Mouse (Mus musculus) thymus, adult 2 months (tissue): ENCODE results near the gene Alpk3. TPM values are rescaled to one million over a fixed set of nuclear protein-coding genes. Genes with fewer than 3 reads are reported as not detected.

Experiments
- DNase-seq: peaks from one replicate; pipeline ENCODE4 v3.0.0; 2021
- H3K27ac ChIP-seq: fragments of 200-500 bp; 2 replicates; pipeline ENCODE4 v1.5.1; 2012; ENCODE audit warnings: low read length, control low read depth; ENCODE audit not compliant: control insufficient read depth, insufficient read depth
- H3K27me3 ChIP-seq: fragments of 200-500 bp; 2 replicates; pipeline ENCODE4 v1.6.1; 2012; ENCODE audit warnings: mild to moderate bottlenecking, low read length, moderate library complexity, mixed read lengths; ENCODE audit not compliant: control insufficient read depth, insufficient read depth
- H3K36me3 ChIP-seq: fragments of 200-500 bp; 2 replicates; pipeline ENCODE4 v1.6.1; 2012; ENCODE audit warnings: mild to moderate bottlenecking, low read length, moderate library complexity; ENCODE audit not compliant: control insufficient read depth, insufficient read depth
- H3K4me1 ChIP-seq: fragments of 200-500 bp; replicated peaks from 2 replicates; pipeline ENCODE4 v1.6.1; 2012; ENCODE audit warnings: low read length; ENCODE audit not compliant: control insufficient read depth, insufficient read depth
- H3K4me3 ChIP-seq: fragments of 200-500 bp; 2 replicates; pipeline ENCODE4 v1.5.1; 2012; ENCODE audit warnings: mild to moderate bottlenecking, low read length, control low read depth, moderate library complexity; ENCODE audit not compliant: control insufficient read depth, insufficient read depth
- CTCF ChIP-seq: fragments of 200-500 bp; IDR thresholded peaks from 2 replicates; pipeline ENCODE4 v1.5.1; 2012; ENCODE audit warnings: mild to moderate bottlenecking, control low read depth, low read length, moderate library complexity, borderline replicate concordance; ENCODE audit not compliant: control insufficient read depth, poor library complexity, insufficient read depth; ENCODE audit errors: extremely low read depth
- POLR2A ChIP-seq: fragments of 200-500 bp; IDR thresholded peaks from 2 replicates; pipeline ENCODE4 v1.6.1; 2012; ENCODE audit warnings: mild to moderate bottlenecking, low read length, control low read depth, moderate library complexity; ENCODE audit not compliant: control insufficient read depth, poor library complexity, insufficient read depth; ENCODE audit errors: extremely low read depth
- WGBS: fragments of 180-500 bp; shearing (Covaris S2); methylation state at CpG from one replicate; pipeline ENCODE4 v1.1.7; 2018; 5-methylcytosine and 5-hydroxymethylcytosine counted together
- polyA plus RNA-seq: library from polyadenylated mRNA; depleted of rRNA; stranded (reverse); fragments of >200 nt; gene quantifications from 2 replicates; pipeline ENCODE4 v1.2.3, GENCODE M21; 2012

The Alpk3 gene
- polyA plus RNA-seq, 1 experiment, result 1.4 TPM

GRCm38 (mm10) chr7:81122808-81123207, 65.4 kb downstream of the Alpk3 start:
- Histone ChIP-seq H3K27ac (no peak overlapping the region), H3K4me3 (no peak overlapping the region), H3K36me3 (no peaks in the 10 kb centered on the region), H3K27me3 (no peaks in the 10 kb centered on the region), H3K4me1 (no peaks in the 10 kb centered on the region)
- TF ChIP-seq POLR2A (no peak), CTCF (no peak)
- no peak for DNase-seq
- 38% methylated on average over 2 of the region's 2 CpGs for WGBS

DNA sequence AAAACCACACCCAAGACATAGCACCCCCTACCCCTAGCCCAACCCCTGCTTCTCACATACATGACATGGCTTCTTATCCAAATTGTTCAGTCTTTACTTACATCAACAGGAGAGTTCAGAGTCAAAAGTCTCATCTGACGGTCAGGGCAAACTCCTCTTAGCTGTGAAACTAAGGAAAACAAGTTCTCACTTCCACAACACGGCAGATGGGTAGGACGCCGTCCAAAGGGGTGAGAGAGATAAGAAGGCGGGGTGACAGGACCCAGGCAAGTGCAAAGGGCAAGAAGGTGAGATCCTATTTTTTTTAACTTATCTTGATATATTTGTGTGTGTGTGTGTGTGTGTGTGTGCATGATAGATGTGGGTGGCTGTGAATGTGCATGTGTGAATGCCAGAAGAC, 66.2 kb downstream of the Alpk3 start:
- WGBS, result 98% methylated on average over 5 of the region's 5 CpGs
- no peaks in the 10 kb centered on the region for H3K4me1 ChIP-seq
- no peak overlapping the region for H3K27ac ChIP-seq
- no peaks in the 10 kb centered on the region for H3K27me3 ChIP-seq
- H3K36me3 ChIP-seq, result no peaks in the 10 kb centered on the region
- no peak for DNase-seq
- H3K4me3 ChIP-seq, result no peak overlapping the region
- no peak for TF ChIP-seq POLR2A
- no peak for TF ChIP-seq CTCF

DNA sequence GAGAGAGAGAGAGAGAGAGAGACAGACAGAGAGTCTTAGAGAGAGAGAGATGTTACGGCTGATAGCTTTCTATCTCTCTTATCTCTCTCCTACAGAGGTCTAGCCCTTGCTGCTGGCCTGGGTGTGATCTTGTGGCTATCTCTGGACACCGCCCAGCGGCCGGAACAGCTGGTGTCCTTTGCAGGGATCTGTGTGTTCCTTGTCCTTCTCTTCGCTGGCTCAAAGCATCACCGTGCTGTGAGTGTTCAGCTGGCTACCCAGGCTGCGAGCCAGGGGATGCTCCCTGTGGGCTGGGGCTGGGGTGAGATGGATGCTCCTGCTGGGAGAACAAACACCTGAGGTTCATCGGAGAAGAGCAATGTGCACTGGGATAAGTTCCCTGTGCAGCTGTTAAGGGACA, 67.4 kb downstream of the Alpk3 start:
- no peak for DNase-seq
- Histone ChIP-seq H3K36me3 (no peaks in the 10 kb centered on the region), H3K27ac (no peak overlapping the region), H3K4me1 (peaks cover 5% of the 10 kb centered on the region), H3K4me3 (no peak overlapping the region), H3K27me3 (no peaks in the 10 kb centered on the region)
- 97% methylated on average over 8 of the region's 8 CpGs for WGBS
- TF ChIP-seq POLR2A (no peak), CTCF (no peak)

- DNase-seq, result no peak
- Histone ChIP-seq H3K4me3 (no peak overlapping the region), H3K27ac (no peak overlapping the region), H3K4me1 (peaks cover 5% of the 10 kb centered on the region), H3K36me3 (no peaks in the 10 kb centered on the region), H3K27me3 (no peaks in the 10 kb centered on the region)
- no peak for TF ChIP-seq CTCF
- TF ChIP-seq POLR2A, result no peak
- WGBS, result 94% methylated on average over 10 of the region's 10 CpGs
Observed at GRCm38 (mm10) chr7:81125215-81126175, 68.1 kb downstream of the Alpk3 start.

DNA sequence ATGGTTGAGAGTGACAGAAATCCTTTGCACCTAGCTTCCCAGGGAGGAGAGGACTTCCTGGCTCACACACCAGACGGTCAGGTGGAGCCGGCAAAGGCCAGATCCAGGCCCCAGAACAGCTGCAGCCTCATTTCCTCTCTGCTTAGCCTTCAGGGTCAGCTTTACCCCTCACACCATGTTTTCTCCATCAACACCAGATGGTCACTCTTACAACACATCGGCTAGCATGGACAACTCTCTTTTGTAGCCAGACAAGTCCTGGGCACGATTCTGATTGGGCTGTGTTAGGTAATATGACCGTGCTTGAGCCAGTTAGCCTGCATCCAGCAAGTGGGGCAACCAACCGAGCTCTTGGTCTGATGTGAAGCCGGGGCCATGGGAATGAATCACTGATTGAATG, 74.5 kb downstream of the Alpk3 start:
- DNase-seq, result no peak
- no peak overlapping the region for H3K27ac ChIP-seq

DNA sequence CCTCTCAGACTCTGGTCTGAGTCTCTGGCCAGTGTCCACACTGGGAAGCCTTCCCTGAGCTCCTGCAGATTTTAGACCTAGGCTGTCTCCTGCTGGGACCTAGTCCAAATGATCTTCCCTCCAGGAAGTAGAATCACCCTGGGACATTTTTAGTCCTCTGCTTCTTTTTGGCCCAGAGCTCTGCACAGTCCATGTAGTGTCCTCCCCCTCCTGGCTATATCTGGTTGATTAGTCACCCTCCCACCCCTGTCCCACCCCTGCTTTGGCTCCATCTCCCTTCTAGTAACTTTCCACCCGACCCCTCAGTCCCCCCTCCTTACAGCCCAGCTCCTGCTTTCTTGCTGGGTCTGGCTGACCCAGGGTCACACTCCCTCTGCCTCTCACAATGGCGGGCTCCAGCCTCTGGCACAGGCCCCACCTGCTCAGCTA, 75.5 kb downstream of the Alpk3 start:
- TF ChIP-seq POLR2A, result no peak
- TF ChIP-seq CTCF, result no peak
- WGBS, result 81% methylated on average over 2 of the region's 2 CpGs
- Histone ChIP-seq H3K27ac (no peak overlapping the region), H3K4me3 (no peak overlapping the region), H3K4me1 (peaks cover 12% of the 10 kb centered on the region), H3K36me3 (no peaks in the 10 kb centered on the region), H3K27me3 (no peaks in the 10 kb centered on the region)
- no peak for DNase-seq

More for the DNA sequence above, 74.5 kb downstream of the Alpk3 start:
- TF ChIP-seq POLR2A (no peak), CTCF (no peak)
- no peak overlapping the region for H3K4me3 ChIP-seq
- 91% methylated on average over 7 of the region's 7 CpGs for WGBS
- no peaks in the 10 kb centered on the region for H3K27me3 ChIP-seq
- H3K4me1 ChIP-seq, result peaks cover 12% of the 10 kb centered on the region
- no peaks in the 10 kb centered on the region for H3K36me3 ChIP-seq
